Mouse (Mus musculus): ENCODE measurements around the gene Pgf.

Gene Pgf

GRCm38 (mm10) chr12:85192461-85193108 is 15.0 kb upstream of the Pgf start:
- DNase-seq (ENCODE audit: low read depth, low spot score), result no peak

DNA sequence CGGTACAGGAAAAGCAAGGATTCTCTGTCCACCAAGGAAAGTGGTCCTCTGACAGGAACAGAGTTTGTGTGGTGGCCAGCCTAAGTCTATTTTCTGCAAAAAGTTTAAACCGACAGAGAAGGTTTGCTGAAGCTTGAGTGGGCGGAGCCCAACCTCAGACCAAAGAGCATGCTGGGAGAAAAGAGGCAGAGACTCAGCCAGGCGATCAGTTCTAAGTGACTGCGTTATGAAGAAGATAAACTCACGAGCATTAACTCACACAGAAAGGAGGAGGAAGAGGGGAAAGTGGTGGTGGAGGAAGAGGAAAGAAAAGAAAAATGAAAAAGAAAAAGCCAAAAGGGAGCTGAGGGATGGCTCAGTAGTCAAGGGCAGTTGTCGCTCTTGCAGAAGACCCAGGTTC is 12.7 kb upstream of the Pgf start:
- DNase-seq (ENCODE audit: low read depth, low spot score), result no peak

DNA sequence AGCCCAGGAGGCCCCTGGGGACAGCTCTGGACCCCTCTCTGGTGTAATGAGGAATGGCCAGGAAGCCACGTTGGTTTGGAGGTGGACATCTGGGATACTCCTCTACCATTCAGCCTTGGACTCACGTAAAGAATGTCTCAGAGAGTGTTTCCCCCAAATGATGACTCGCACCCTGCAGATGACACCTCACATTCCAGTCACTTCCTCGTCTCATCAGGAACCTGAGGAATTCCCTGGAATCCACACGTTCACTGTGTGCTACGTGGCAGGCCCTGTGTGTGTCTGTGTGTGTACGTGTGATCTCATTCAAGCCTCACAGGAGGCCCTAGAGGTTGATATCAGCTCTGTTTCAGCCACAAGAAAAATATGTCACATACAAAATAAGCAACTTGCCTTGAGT is 8.8 kb upstream of the Pgf start:
- DNase-seq (ENCODE audit: low read depth, low spot score), result no peak

DNA sequence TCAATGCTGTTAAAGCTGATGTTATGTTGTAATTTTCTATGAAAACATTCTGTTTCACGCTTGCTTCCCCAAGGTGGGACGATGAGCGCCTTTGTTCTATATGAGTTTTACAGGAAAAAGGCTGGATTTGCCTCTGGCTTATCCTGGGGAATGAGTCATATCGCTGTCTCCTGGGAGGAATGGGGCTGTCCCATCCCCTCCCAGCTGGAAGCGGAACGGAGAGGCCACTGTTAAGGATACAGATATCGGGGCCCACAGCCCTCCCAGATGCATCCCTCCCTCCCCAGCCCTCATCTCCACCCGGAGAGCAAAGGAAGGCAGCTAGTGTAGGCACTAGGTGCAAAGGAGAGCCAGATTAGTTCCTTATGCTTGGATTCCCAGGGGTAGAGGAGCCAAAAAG is 8.2 kb upstream of the Pgf start:
- DNase-seq (ENCODE audit: low read depth, low spot score), result no peak

GRCm38 (mm10) chr12:85184118-85184517 is 6.5 kb upstream of the Pgf start:
- DNase-seq (ENCODE audit: low read depth, low spot score), result no peak

- DNase-seq (ENCODE audit: low read depth, low spot score), result no peak
These were observed 5.3 kb upstream of the Pgf start for GRCm38 (mm10) chr12:85182898-85183297.

GRCm38 (mm10) chr12:85182345-85182643 is 4.7 kb upstream of the Pgf start:
- no peak for DNase-seq (ENCODE audit: low read depth, low spot score)

DNA sequence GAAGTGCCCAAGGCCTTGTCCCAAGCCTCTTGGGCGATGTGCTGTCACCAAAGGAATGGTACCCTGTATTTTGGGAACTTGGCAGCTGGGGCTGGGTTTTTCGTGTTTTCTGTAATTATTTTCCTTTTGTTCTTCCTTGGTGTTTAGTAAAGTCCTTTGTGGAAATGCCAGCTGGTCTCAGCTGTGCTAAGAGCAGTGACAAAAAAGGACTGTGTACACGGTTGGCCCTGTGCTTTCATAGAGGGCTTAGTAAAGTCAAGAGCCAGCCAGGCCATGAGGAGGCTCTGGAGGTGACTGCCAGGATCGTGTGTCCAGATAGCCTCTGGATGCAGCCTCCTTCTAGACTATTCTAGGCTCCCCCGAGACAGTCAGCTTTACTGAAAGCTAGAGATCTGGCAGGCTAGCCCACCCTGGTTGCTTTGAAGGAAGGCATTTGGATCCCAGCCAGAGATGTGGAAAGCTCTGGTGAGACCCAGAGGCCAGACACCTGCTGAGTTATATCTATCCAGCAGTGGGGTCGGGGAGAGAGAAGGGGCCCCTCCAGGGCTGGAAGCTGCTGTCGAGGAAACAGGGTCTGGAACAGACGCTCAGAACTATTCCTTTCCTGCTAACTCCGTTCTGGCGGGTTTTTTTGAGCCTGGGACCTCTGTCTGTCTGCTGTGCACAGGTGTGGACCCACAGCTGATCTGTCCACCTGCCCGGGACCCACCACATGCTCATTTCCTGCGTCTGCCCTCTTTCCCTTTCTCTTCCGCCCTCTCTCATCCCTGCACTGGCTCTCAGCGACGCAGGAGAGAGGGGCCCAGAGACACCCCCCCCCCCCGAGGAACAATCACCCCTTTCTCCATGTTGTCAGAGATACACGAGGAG is 4.1 kb upstream of the Pgf start:
- DNase-seq (ENCODE audit: low read depth, low spot score), result no peak

- no peak for DNase-seq (ENCODE audit: low read depth, low spot score)
These were observed 704 bp upstream of the Pgf start for GRCm38 (mm10) chr12:85178294-85178693.

DNA sequence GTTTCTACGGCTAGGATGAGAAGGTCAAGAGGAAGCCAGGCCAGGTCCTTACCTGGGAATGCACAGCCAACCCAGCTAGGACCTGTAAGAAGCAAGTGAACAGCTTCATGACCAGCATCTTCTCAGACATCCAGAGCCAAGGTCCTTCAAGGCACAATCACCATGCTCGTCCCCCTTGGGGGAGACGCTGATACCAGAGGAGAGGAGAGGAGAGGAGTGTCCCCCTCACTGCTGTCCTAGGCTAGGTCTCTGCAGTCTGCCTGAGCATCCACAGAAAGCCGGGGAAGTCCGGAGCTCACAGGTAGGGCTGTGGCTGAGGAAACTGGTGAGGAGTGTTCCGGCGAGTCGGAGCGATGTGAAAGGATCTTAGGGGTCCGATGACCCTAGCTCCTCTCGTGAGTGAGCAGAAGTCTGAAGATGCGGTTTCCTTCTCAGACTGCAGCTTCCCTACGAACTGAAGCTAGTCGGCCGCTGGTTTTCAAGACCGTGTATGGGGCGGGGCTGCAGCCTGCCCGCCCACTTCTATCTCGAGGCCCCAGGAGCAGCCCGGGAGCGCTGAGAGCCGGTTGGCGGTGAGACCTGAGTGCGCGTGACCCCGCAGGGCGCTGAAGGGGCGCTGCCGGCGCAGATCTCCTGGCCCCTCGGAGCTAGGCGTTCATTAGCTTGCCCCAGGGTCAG is 605 bp downstream of the Pgf start:
- DNase-seq (ENCODE audit: low read depth, low spot score), result no peak

- peak; percentile 63 for DNase-seq (ENCODE audit: low read depth, low spot score)
These were observed 1.4 kb downstream of the Pgf start for GRCm38 (mm10) chr12:85175926-85176845.

GRCm38 (mm10) chr12:85175087-85175675 is 2.4 kb downstream of the Pgf start:
- DNase-seq (ENCODE audit: low read depth, low spot score), result no peak

DNA sequence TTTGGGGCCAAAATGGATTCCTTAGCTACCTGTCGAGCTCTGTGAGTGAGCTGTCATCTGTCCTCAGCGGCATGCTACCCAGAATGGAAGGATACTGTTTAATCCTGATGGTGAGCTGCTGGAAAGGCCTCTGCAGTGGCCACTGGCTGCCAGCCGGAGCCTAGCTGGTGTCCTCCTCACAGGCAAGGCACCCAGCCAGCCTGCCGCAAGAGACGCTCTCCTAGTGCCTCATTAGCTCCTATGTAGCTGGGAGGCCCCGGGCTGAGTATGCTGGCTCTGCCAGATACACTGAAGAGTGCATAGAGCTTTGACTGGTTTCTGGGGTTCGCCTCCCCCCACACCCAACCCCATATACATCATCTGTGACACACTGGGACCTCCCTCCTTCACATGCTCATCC is 3.6 kb downstream of the Pgf start:
- no peak for DNase-seq (ENCODE audit: low read depth, low spot score)

DNA sequence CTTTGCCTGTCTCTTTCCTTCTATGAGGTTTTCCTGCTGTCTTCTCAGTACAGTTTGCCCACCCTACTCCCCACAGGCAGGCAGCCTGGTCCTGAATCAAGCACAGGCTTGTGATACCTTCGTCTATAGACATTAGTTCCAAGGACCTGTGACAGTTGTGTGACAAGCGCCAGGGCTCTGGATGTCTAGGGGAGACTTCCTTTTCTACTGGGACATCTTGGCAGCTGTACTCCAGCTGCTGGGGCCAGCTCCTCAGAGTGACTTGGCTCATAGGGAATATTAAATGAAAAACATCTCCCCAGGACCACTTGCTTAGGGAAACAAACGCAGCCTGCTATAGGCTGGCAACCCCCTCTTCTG is 6.7 kb downstream of the Pgf start:
- DNase-seq (ENCODE audit: low read depth, low spot score), result no peak

DNA sequence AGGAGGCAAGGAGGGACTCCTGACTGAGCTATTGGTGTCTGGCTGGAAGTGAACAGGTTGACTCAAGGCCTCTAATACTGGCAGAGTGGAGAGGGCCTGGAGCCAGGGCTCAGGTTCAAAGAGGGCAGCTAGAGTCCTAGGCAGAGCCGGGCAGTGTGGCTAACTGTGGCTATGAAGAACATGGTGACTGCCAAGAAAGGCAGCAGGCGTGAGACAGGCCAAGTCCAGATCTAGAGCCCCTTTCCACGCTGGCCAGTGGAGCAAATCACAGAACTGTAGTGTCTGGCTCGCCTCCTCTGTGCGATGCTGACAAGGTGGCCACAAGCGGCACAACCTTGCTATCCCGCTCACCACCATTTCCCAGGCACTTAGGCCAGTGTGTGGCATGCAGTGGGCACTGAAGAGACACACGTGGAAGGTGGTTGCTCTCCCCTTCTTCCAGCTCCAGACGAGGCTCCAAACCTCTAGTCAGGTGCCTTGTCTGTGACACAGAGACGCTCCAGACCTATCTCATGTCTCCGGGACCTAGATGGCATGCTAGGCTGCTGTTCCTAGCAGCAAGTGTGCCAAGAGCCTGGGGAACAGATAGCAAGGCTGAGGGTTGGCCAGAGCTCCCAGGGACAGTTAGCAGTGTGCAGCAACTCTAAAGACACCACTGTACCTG is 7.2 kb downstream of the Pgf start:
- no peak for DNase-seq (ENCODE audit: low read depth, low spot score)

DNA sequence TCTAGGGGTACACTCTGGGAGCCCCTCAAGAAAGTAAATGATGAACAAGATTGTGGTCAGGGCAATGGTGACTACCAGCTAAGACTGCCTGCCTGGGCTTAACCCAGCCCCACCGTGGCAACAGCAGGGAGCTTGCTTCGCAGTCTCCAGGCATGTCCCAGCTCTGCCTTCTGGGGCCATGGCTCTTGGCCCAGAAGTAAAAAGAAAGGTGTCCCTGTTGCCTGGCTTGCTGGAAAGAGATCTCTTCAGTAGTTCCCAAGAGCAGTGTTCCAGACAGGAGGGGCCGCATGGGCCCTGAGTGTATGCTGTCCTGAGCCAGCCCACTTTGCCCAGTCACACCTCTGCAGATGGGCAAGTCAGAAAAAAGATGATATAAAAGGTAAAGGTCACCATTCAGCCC is 7.7 kb downstream of the Pgf start:
- no peak for DNase-seq (ENCODE audit: low read depth, low spot score)

- DNase-seq (ENCODE audit: low read depth, low spot score), result peak; percentile 63
These were observed 8.3 kb downstream of the Pgf start for GRCm38 (mm10) chr12:85169117-85169858.

DNA sequence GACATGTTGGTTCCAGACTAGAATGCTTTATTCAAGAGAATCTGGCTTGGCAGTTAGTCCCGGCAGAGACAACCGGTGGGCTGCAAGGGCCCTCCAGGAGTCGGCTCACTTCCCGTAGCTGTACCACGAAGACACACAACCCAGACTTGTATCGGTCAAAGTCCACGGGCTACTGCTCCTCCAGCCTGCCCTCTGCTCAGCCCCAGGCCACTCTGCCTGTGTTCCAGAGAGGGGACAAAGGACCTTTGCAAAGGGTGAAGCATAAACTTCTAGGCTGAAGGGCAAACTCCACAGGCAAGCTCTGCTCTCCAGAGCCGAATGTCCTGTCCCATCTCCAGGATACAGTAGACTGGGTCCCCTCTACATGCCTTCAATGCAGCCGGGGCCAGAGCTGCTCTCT is 11.0 kb downstream of the Pgf start:
- no peak for DNase-seq (ENCODE audit: low read depth, low spot score)

- DNase-seq (ENCODE audit: low read depth, low spot score), result no peak
These were observed 12.6 kb downstream of the Pgf start for GRCm38 (mm10) chr12:85164996-85165395.

DNA sequence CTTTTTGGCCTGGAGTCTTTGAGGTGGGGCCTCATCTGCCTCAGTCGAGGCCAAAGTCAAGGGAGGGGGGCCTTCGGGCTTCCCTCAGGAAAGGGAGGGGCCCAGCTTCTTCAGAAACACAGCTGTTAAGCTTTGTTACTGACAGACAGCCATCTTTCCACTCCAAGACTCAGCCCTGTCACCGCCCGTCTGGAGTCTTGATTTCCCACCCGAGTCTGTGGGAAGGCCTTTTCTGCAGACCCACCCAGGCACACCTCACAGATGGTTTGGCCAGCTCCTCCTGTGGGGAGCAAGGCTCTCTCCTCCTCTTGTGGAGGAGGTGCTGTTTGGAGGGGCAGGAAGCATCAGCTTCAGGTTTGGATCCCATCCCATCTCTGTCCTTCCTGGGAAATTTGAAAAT is 18.0 kb downstream of the Pgf start:
- DNase-seq (ENCODE audit: low read depth, low spot score), result no peak

Measured in embryo, embryonic 11.5 days (tissue).